Mouse (Mus musculus) megakaryocyte progenitor cell, adult 5-6 weeks (primary cell): ENCODE measurements around the gene Lrp6. TPM values are rescaled to one million over a fixed set of nuclear protein-coding genes. Genes with fewer than 3 reads are reported as not detected.
A peak's percentile ranks its signal among the peaks of the same experiment; 100 is the strongest.

Source experiments
- ATAC-seq: replicated peaks from 2 replicates; pipeline ENCODE4 v1.8.0; 2016; ENCODE audit warnings: mild to moderate bottlenecking, moderate TSS enrichment, inconsistent platforms; ENCODE audit not compliant: poor library complexity
- total RNA-seq, 2 experiments: library from RNA; stranded (forward) in 1 of 2; stranded (reverse) in 1 of 2; fragments of 157-497, 149-512 nt in 1 of 2; fragments of 200-1000 nt in 1 of 2; gene quantifications; 2 replicates each; pipeline versions ENCODE4 v1.2.3 to v1.2.4; 2015 to 2017

Lrp6 gene
- total RNA-seq, 2 experiments from 2014 or later, result 32.4 to 33.8 TPM

DNA sequence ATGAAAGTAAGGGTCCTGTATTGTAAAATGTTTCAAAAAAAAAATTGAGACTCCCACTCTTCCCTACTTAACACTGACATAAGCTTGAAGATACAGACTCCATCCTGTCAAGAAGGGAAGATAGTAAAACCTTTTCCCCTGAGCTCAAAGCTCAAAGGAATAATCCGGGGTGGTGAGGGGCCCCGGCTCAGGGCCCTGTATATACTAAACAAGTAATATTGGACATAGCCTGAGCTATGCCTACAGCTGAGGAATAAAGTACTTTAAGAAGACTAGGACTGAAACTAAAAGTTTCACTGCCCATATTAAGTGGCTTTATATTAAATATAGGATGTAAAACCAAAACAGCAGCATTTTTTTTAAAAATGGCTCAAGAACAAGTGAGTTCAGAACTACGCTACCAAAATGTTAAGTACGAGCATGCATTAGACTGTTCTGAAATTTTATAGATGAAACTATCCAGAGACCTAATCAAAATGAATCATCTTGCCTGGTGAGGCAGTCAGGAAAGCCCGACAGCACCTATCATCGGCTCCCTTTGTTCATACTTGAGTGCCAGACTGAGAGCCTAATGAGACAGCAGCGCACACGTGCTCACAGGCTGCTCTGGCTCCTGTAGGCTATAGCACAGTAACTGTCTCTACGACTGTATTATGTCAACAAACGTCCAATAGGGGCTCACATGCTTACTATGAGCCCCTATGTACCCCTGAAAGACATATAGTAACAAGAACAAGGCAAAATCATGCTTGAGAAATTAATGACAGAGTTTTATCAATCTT, 66.2 kb downstream of the Lrp6 start:
- ATAC-seq, result no peak

DNA sequence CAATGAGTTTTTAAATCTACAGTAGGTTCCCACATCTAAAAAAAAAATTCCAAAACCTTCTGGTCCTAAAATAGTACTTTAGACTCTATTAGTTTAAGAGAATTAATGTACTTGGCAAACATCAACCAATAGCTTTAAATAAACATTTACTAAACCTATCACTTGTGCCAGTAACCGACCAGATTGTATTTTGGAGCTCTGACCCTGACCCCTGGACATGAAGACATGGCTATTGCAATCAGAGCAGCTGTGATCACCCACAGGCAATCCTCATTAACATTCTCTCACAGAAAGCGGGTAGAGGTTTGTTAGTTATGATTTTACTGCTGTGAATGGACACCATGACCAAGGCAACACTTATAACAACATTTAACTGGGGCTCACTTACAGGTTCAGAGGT, 67.7 kb downstream of the Lrp6 start:
- no peak for ATAC-seq

DNA sequence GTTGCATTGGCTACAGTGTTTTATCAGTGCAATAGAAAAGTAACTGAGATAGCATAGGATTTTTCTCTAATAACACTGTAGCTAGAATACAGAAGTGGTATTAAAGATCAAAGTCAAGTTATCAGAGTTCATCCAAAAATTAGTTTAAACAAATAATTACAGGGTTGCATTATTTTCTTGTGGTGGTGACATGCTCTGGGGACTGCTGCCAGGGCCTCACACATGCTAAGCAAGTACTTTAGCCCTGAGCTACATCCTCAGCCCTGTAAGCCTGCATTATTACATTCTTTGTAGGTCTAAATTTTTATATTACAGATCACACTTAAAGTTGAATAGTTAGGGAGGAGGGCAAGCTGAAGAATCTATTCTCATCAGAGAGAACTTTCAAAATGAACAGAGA, 68.2 kb downstream of the Lrp6 start:
- no peak for ATAC-seq

DNA sequence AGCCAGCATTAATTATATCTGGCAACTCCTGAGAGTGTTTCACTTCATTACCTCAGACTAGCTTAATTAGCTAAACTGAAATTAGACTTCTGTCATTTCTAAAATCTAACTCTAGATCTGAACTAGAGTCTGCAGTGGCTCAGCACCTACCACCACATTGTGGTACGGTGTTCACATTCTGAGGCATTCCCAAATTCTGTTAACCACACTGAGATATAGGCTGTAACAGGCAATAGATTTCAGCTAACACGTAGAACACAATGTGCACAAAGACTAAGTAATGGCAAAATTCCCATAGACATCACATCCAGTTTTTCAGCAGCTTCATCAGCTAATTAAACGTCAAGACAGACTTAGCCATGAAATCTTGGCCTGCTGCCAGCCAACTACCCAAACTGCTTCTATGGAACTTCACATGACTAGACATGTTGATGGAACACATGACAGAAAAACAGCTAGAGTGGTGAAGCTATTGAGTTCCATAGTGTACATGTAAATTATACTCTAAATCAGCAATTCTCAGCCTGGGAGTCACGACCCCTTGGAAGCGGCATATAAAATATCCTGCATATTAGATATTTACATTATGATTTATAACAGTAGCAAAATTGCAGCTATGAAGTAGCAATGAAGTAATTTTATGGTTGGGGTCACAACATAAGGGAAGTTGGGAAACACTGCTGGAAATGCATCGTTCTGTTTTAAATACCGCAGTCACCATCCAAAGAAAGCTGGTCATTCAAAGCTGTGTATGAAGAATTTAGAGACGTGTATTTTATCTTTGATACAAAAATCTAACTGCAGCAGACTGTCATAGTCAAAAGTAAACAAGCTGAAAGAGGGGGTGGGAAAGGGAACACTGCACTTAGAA, 71.7 kb downstream of the Lrp6 start:
- no peak for ATAC-seq

DNA sequence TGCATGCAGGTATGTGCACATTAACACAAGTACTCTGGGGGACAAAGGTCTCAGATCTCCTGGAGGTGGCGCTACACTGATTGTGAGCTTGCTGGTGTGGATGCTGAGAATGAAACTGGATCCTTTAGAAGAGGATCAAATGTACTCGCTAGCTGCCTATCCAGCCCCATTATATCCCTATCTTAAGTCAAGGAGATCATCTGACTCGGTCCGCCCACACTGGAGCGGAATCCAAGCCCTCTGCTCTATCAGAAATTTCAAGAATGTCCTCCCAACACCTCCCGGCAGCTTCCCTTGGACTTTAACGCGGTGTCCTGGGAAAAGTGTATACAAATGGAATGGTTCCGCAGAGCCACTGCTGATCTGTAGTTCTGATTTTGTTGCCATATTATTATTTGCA, 77.1 kb downstream of the Lrp6 start:
- no peak for ATAC-seq

DNA sequence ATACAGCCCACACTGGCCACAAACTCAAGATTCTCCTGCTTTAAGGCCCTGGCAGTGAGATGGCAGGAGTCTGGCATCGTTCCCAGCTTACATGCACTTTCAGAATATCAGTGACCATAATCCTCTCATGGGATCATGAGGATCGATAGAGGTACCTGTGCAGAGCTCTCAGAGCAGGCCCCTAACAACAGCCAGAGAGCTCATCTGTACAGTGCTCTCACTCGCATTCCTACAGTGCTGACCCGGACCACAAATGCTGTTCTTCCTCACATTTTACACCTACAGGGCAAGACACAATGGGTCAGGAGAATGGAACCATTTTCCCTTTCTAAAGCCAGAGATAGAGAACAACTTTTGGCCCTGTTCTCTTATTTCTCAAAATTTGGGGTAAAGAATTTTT, 77.6 kb downstream of the Lrp6 start:
- ATAC-seq, result no peak

DNA sequence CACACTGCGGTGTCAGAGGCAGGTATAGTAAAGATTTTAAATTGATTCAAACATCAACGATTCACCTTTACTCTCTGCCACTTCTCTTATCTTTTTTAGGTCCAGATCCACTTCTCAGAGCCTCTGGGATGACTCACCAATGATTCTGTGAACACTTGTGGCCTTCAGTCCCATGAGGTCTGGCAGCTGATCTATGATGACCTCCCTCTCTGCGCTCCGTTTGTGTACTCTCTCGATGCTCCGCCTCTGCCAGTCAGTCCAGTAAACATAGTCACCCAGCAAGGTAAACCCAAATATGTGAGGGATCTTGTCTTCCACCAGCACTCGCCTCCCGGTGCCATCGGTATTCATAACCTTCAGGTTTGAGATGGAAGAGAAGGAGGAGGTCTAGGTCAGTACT, 80.4 kb downstream of the Lrp6 start:
- no peak for ATAC-seq

DNA sequence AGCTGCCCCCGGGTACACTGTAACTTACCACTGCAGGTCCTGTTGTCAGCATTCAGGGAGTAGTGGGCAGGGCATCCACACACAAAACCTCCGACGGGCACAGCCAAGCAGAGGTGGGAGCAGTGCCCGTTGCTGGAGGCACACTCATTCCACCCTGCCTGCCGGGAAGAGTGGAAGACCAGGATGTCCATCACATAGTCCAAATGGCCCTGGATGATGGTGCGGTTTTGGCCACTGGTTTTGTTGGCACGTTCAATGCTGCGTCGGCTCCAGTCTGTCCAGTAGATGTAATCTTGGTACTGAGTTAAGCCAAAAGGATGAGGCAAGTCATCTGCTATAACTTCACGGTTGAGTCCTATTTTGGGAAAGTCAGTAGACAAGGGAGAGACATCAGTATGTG, 87.3 kb downstream of the Lrp6 start:
- ATAC-seq, result no peak

DNA sequence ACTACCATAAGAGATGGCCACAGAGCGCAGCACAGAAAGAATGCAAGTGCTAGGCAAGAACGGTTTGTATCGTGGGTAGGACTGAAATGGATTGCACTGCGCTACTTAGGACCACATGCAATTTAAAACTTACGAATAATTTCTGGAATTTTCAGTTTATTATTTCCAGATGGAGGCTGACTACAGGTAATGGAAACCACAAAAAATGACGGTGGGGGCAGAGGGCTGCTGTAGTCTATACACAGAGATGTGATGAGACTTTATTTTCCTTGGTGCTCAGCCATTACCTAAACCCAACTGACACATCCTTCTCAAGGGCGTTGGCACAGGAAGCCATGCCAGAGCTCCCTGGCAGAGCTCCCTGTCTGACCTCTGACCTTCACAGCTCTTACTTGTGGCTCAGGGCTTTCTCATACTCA, 93.6 kb downstream of the Lrp6 start:
- no peak for ATAC-seq

DNA sequence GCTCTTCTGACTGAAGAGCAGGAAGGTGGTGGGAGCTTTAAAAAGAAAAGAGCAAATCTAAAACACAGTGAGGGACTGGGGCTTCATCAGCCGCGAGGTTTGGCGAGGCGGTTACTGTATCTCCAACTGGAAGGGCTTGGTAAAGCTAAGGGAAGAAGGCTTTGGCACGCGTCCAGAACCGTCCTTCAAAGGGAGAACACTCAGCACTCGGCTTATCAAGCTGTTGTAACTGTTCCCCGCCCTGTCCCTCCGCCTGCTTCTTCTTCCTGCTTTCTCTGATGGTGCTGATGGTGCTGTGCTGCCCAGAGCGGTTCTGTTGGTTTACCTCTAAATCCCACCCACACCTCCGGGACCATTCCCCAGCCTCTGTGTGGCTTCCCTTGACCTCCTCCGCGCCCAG, 95.9 kb downstream of the Lrp6 start:
- peak; percentile 91 for ATAC-seq

DNA sequence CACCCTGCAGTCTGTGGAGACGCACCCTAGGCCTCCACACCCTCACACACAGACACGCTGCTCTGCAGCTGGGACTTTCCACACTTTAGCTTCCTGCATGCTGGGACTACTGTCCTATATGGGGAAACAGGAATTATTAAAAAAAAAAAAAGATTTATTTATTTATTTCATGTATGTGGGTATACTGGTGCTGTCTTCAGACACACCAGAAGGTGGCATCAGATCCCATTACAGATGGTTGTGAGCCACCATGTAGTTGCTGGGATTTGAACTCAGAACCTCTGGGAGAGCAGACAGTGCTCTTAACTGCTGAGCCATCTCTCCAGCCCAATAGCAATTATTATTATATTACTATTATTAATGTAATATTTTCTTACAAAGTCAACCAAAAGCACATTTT, 97.5 kb downstream of the Lrp6 start:
- ATAC-seq, result no peak

DNA sequence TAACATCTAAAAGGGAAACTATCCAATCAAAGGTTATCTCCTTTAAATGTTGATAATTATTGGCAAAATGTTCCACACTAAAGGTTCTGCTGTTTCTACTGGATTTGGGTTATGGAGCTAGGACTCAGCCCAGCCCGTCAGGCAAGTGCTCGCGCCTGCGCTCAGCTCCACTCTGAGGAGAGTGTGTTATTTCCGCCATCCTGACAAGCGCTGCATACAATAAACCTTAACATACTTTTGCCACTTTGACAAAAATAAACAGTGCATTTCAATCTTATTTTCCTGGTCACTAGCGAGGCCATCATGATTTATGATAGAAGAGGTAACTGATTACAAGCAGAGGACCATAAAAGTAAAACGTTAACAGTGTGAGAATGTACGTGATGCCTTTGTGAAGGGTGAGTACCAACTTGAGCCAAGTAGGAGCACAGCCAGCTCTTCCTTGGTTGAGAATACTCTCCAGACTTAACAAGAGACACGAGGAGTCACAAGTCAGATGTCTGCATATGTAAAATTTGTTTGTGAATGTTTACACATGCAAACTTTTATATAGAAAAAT, 100.0 kb downstream of the Lrp6 start:
- no peak for ATAC-seq

DNA sequence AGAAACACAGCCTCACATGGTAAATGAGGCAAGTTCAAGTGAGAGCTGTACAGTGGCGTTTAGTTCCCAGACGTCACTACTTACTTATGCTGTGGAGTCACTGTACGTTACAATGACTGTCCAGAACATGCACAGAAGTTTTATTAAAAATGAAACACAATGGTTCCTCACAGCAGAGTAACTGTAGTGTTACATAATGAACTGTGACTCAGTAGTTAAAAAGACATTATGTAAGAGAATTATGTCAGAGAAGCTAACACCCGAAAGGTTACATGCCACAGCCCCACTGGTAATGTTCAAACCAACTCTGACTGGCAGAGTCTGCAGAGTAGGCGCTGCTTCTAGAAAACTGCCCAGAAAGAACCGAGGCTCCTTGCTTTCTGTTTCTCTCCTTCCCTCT, 105.6 kb downstream of the Lrp6 start:
- peak; percentile 57 for ATAC-seq

DNA sequence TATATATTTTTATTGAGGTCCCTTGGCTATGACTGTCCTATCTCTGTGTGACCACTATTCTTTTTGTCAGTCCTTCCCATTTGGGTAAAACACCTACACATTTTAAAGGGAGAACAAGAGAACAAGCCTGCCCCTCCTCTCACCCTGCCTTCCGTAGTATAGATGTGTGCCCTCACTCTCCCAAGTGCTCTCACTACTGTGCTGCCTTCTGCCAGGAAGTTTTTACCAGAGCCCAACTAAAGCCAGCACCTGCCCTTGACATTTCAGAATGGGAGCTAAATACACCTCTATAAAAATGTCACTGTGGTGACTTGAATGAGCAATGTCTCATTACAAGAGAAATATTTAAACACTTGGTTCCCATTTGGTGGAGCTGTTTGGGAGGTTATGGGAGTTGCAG, 108.4 kb downstream of the Lrp6 start:
- ATAC-seq, result no peak

DNA sequence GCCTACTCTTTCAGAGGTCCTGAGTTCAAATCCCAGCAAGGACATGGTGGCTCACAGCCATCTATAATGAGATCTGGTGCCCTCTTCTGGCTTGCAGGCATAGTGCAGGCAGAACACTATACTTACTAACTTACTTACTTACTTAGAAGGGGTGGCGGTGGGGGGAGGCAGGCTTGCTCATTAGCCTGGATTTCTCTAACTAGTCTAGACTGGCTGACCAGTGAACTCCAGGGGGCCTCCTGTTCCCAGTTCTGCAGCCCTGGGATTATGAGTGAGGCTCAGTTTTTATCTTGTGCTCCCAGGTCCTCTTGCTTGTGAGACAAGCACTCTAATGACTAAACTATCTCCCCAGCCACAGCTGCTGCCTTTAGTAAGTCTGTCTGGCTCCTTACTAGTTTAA, 112.7 kb downstream of the Lrp6 start:
- ATAC-seq, result peak; percentile 83

DNA sequence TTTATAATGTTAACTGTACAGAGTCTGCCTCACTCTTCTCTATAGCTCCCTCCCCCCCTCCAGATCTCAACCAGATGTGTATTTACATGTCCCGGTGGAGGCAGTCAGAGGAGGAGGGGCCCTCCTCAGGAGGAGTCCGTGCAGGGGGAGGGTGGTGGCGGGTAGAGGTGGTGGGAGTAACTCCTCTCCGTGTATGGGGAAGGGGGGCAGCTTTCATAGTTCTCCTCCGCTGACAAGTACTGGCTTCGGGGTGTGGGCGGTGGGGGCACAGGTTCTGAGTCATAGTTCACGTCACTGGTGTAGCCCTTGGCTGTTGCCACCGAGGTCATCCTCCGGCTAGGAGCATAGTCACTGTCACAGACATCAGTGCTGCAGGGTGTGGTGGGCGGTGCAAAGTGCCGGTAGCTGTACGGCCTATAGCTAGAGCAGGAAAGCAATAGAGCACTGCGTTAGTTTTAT, 116.1 kb downstream of the Lrp6 start:
- no peak for ATAC-seq

DNA sequence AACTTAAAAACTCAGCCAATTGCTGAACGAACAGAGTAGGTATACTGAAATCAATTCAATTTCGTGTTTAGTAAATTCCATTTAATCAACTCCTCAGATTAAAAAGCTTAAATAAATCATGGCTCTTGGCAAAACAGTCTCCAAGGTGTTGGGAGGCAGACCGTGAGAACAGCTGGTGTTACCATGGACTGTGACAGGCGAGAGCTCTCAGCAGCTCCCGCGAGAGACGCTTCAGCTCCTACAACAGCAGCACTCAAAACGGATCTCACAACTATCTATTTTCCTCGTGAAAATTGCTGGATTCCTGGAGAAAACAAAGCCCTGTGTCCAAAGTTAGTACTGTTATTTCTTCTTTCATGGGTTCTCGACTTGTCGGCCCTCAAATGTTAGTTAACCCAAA, 116.8 kb downstream of the Lrp6 start:
- ATAC-seq, result no peak

DNA sequence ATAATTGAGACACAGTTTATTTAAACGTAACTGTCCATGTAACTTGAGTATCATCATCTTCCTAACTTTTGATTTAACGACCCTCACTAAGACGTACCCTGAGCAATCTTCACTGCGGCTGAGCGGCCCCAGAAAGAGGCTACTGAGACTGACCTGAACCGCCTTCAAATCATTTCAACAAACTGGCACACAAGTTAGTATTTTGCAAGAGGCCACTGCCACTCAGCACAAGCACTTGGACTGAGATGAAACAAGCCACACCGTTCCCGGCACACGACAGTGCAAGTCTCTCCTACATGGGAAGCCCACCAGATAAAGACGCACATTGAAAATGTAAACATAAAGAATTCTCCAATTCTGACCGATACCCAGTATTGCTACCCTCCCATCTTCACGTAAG, 118.3 kb downstream of the Lrp6 start:
- no peak for ATAC-seq

DNA sequence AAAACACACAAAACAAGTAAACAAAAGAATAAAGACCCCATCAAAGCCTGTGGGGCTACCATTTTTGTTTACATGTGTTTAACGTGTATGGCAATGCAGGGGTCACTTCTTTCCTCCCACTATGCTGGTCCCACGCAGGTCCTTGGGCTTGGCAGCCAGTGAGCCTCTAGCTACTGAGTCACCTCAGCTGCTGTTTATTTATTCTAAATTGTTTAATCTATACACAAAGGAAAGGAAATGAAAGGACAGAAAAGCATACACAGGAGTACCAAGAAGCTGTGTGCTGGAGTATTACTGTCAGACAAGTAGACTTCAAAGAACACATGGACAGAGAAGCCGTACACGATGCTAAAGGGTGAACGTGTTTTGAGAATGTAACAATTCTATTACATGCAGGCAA, 122.8 kb downstream of the Lrp6 start:
- ATAC-seq, result no peak

DNA sequence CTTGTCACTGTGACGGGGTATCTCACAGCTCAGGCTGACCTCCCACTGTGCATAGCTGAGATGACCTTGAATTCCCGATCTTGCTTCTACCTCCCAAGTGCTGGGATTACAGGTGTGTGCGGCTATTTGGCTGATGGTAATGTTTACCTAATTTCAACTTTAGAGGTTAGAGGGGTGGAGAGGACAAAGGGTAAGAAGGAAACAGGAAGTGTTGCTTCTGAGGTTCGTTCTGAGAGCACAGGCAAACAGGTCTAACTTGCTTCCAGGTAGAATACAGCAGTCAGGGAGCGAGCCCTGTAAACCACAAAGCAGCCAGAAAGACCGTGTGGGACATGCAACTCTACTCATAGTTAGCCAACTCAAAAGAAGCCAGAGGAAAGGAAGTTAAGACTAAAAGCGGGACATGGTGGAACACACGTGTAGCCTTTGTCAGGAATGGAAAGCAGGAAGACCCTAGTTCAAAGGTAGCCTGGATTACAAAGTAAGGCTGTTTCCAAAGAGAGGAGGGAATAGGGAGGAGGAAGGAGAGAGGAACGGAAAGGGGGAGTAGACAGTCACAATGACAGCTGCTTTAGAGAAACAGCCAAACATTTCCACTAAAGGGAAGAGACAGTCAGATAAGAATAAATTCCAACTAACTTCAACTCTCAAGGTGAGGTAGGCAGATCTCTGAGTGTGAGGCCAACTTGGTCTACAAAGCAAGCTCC, 123.4 kb downstream of the Lrp6 start:
- ATAC-seq, result no peak

DNA sequence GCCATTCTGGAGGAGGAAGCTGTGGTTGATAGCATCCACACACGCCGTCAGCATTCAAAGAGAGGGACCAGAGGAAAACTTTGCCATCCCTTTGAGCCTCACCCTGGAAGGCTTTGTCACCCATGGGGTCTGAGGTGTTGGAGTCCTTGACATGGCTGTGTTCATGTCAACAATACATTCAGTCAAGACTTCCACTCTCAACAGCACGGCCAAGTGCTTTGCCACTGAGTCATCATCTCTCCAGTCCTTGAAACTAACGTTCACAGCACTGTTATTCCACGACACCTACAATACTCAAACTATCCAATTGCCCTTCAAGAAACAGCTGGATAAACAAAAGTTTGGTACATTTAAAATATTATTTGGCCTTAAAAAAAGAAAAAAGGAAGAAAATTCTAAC, 124.5 kb downstream of the Lrp6 start:
- ATAC-seq, result no peak
